ENCODE assay signal across 8 mouse cellular contexts in genomic region chr9:44318826-44319095, GRCm38 (mm10). TPM values are rescaled to one million over a fixed set of nuclear protein-coding genes. Genes with fewer than 3 reads are reported as not detected.
A peak's percentile ranks its signal among the peaks of the same experiment; 100 is the strongest.
DNase-seq lines count a peak whose midpoint lies in the region; ATAC-seq and TF ChIP-seq lines count a peak whose summit lies in the region.

No protein-coding gene starts in this region.

- H3K27me3 ChIP-seq in E14TG2a.4 (ENCODE audit: insufficient read depth, low read length), result peaks cover 58% of the 10 kb centered on the region
- H3K27me3 ChIP-seq in hindbrain, embryonic 13.5 days, result no peaks in the 10 kb centered on the region
- no peaks in the 10 kb centered on the region for H3K27me3 ChIP-seq in liver, embryonic 12.5 days (replicated peaks)

- peak overlapping the region; percentile 98 for H3K9ac ChIP-seq in hindbrain, embryonic 13.5 days
- peak overlapping the region; percentile 98 for H3K9ac ChIP-seq in liver, embryonic 12.5 days

- peaks cover 71% of the 10 kb centered on the region for H3K4me1 ChIP-seq in E14TG2a.4 (replicated peaks; ENCODE audit: low read depth, low read length)
- H3K4me1 ChIP-seq in hindbrain, embryonic 13.5 days (replicated peaks), result peaks cover 44% of the 10 kb centered on the region
- peaks cover 48% of the 10 kb centered on the region for H3K4me1 ChIP-seq in liver, embryonic 12.5 days

- no peak for ATAC-seq in cerebellum, adult (ENCODE audit: insufficient number of reproducible peaks, low FRiP score, low TSS enrichment)
- no peak for ATAC-seq in hindbrain, embryonic 13.5 days (ENCODE audit: low FRiP score)
- no peak for ATAC-seq in liver, embryonic 12.5 days

- H3K9me3 ChIP-seq in E14TG2a.4 (ENCODE audit: low read length), result no peaks in the 10 kb centered on the region
- no peaks in the 10 kb centered on the region for H3K9me3 ChIP-seq in hindbrain, embryonic 13.5 days
- no peaks in the 10 kb centered on the region for H3K9me3 ChIP-seq in liver, embryonic 12.5 days (replicated peaks)

- TF ChIP-seq CTCF in E14TG2a.4 (conservative IDR thresholded peaks at IDR 0.05; ENCODE audit: low read length), result no peak

- H3K4me3 ChIP-seq in E14TG2a.4 (replicated peaks; ENCODE audit: low read length), result peak overlapping the region; percentile 97
- H3K4me3 ChIP-seq in hindbrain, embryonic 13.5 days, result peak overlapping the region; percentile 97
- peak overlapping the region; percentile 97 for H3K4me3 ChIP-seq in liver, embryonic 12.5 days

- H3K4me2 ChIP-seq in hindbrain, embryonic 13.5 days, result peak overlapping the region; percentile 94
- peak overlapping the region; percentile 90 for H3K4me2 ChIP-seq in liver, embryonic 12.5 days

- peak; percentile 49 for DNase-seq in cerebellum, adult 9-10 months
- no peak for DNase-seq in right cerebral cortex, postnatal 4 days
- DNase-seq in gastrocnemius, adult 8-10 months (ENCODE audit: low spot score in 2 of 2), result no peak
- DNase-seq in cerebellum, postnatal 4 days (ENCODE audit: low spot score in 2 of 2), result no peak

- 35% methylated on average over 3 of the region's 3 CpGs for whole genome bisulfite sequencing in hindbrain, embryonic 13.5 days
- WGBS in liver, embryonic 12.5 days (ENCODE audit: insufficient replicate concordance), result 29% methylated on average over 3 of the region's 3 CpGs

- H3K36me3 ChIP-seq in E14TG2a.4 (ENCODE audit: insufficient read depth, low read length), result peaks cover 30% of the 10 kb centered on the region
- H3K36me3 ChIP-seq in hindbrain, embryonic 13.5 days, result peaks cover 37% of the 10 kb centered on the region
- H3K36me3 ChIP-seq in liver, embryonic 12.5 days, result peaks cover 34% of the 10 kb centered on the region

- H3K27ac ChIP-seq in hindbrain, embryonic 13.5 days, result no peak overlapping the region
- peak overlapping the region; percentile 18; the same call in 1 of the 2 replicates for H3K27ac ChIP-seq in liver, embryonic 12.5 days

RNA-seq across cellular contexts. Expression of gene C2cd2l, which starts 1.3 kb away (rescaled TPM):
- 19.1 and 21.6 TPM in 2 replicates for polyA plus RNA-seq in hindbrain, embryonic 13.5 days (2015; fragmentation: Nextera tagmentation; extraction: Ambion mirVana)
- polyA plus RNA-seq in liver, embryonic 12.5 days (2016; fragmentation: Nextera tagmentation; extraction: Ambion mirVana), result 12.3 and 13.0 TPM in 2 replicates
- total RNA-seq in gastrocnemius, adult 8-10 months (2022), result 10 to 100 TPM; 10.4 to 18.9 (median 15.2) TPM

RNA-seq across cellular contexts. Expression of gene Dpagt1, which starts 7.1 kb away (rescaled TPM):
- 37.0 and 40.4 TPM in 2 replicates for polyA plus RNA-seq in hindbrain, embryonic 13.5 days (2015; fragmentation: Nextera tagmentation; extraction: Ambion mirVana)
- polyA plus RNA-seq in liver, embryonic 12.5 days (2016; fragmentation: Nextera tagmentation; extraction: Ambion mirVana), result 21.9 and 24.0 TPM in 2 replicates
- 10 to 100 TPM; 10.9 to 14.8 (median 13.0) TPM for total RNA-seq in gastrocnemius, adult 8-10 months (2022)

RNA-seq across cellular contexts. Expression of gene Hinfp, which starts 13.3 kb away (rescaled TPM):
- polyA plus RNA-seq in hindbrain, embryonic 13.5 days (2015; fragmentation: Nextera tagmentation; extraction: Ambion mirVana), result 31.4 and 36.6 TPM in 2 replicates
- 16.2 and 17.2 TPM in 2 replicates for polyA plus RNA-seq in liver, embryonic 12.5 days (2016; fragmentation: Nextera tagmentation; extraction: Ambion mirVana)
- 1 to 10 TPM; 4.5 to 9.6 (median 7.2) TPM for total RNA-seq in gastrocnemius, adult 8-10 months (2022)

RNA-seq across cellular contexts. Expression of gene H2afx, which starts 15.7 kb away (rescaled TPM):
- polyA plus RNA-seq in hindbrain, embryonic 13.5 days (2015; fragmentation: Nextera tagmentation; extraction: Ambion mirVana), result 145 and 151 TPM in 2 replicates
- polyA plus RNA-seq in liver, embryonic 12.5 days (2016; fragmentation: Nextera tagmentation; extraction: Ambion mirVana), result 233 and 239 TPM in 2 replicates
- total RNA-seq in gastrocnemius, adult 8-10 months (2022), result 10 to 100 TPM in 1 of 4 experiments, 1 to 10 TPM in 3; 7.8 to 10.3 (median 8.7) TPM

RNA-seq across cellular contexts. Expression of gene Hmbs, which starts 25.3 kb away (rescaled TPM):
- 66.8 and 70.8 TPM in 2 replicates for polyA plus RNA-seq in hindbrain, embryonic 13.5 days (2015; fragmentation: Nextera tagmentation; extraction: Ambion mirVana)
- polyA plus RNA-seq in liver, embryonic 12.5 days (2016; fragmentation: Nextera tagmentation; extraction: Ambion mirVana), result 1,354 and 1,355 TPM in 2 replicates
- total RNA-seq in gastrocnemius, adult 8-10 months (2022), result 10 to 100 TPM; 24.2 to 26.1 (median 25.2) TPM
